16 mouse cellular contexts compared by ENCODE assay signal in the genomic region with DNA sequence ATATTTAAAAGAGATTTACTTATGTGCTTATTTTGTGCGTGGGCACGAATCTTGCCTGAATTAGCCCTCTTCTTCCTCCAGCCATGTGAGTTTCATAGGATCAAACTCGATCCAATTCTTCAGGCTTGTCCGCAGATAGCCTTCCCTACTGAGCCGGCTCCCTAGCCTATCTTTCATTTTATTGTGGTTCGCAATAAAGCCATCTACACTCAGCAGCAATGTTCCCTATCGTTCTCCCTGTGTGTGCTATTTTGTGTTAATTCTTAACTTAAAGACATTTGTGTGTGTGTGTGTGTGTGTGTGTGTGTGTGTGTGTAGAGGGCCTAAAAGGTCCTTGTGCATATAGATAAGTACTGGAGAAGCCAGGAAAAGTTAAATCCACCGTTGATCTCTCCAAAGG.
"Had no signal": no experiment of that assay in that cellular context is flagged by ENCODE, and none has a peak within 500 bp of the region (broad histone marks: within the 10 kb centered on the region; RNA-seq: fewer than 3 reads in every experiment).

No protein-coding gene starts in this region.

- H3K4me3 ChIP-seq: neural tube, embryonic 12.5 days; neural tube, embryonic 13.5 days; neural tube, embryonic 15.5 days; stomach, embryonic 15.5 days had no signal

- DNase-seq: retina, postnatal 1 day; right cerebral cortex, adult 18-20 months; right cerebral cortex, postnatal 14 days; right cerebral cortex, postnatal 25 days; right cerebral cortex, postnatal 4 days; thymus, adult 18-20 months; thymus, adult 2 months; thymus, postnatal 14 days; thymus, postnatal 25 days; thymus, postnatal 36 days; thymus, postnatal 4 days had no signal

- H3K4me2 ChIP-seq: neural tube, embryonic 12.5 days; neural tube, embryonic 13.5 days; neural tube, embryonic 15.5 days; stomach, embryonic 15.5 days had no signal

- H3K27me3 ChIP-seq: neural tube, embryonic 12.5 days; neural tube, embryonic 13.5 days; neural tube, embryonic 15.5 days; stomach, embryonic 15.5 days had no signal

- H3K9me3 ChIP-seq: neural tube, embryonic 12.5 days; neural tube, embryonic 13.5 days; neural tube, embryonic 15.5 days; stomach, embryonic 15.5 days had no signal

- H3K36me3 ChIP-seq: neural tube, embryonic 12.5 days; neural tube, embryonic 13.5 days; neural tube, embryonic 15.5 days; stomach, embryonic 15.5 days had no signal

- H3K9ac ChIP-seq: neural tube, embryonic 12.5 days; neural tube, embryonic 13.5 days; neural tube, embryonic 15.5 days; stomach, embryonic 15.5 days had no signal

- H3K4me1 ChIP-seq: neural tube, embryonic 12.5 days; neural tube, embryonic 13.5 days; neural tube, embryonic 15.5 days; stomach, embryonic 15.5 days had no signal

- H3K27ac ChIP-seq: neural tube, embryonic 12.5 days; neural tube, embryonic 13.5 days; neural tube, embryonic 15.5 days; stomach, embryonic 15.5 days; stomach, postnatal 0 days had no signal
